Mouse (Mus musculus): ENCODE measurements at regions not wholly inside any gene's neighbourhood (a gene's known extent, or its start where the extent isn't known, plus 50 kb on each side); places are given as distances from the start of the nearest gene placed in this dataset.
"Not testable (repeated sequence)": the region's sequence is repeated elsewhere in the genome, so short reads cannot be mapped to it uniquely, and the experiment has no call there.

- DNase-seq (ENCODE audit: low spot score) (peak; percentile 84), ATAC-seq (ENCODE audit: low read depth) (peak; percentile 72; the same call in 1 of the 2 replicates)
- Histone ChIP-seq H3K27me3 (replicated peaks; ENCODE audit: control insufficient read depth, insufficient read depth, low read length) (no peaks in the 10 kb centered on the region), H3K9me3 (ENCODE audit: control insufficient read depth, low read length) (no peaks in the 10 kb centered on the region), H3K4me3 (ENCODE audit: low read depth, low read length) (no peak overlapping the region), H3K4me2 (ENCODE audit: low read depth, low read length) (no peak overlapping the region), H3K36me3 (ENCODE audit: control insufficient read depth, insufficient read depth, low read length) (no peaks in the 10 kb centered on the region), H3K4me1 (ENCODE audit: control insufficient read depth, insufficient read depth, low read length) (peaks cover 3% of the 10 kb centered on the region; the same call in 1 of the 2 replicates), H3K9ac (ENCODE audit: low read depth, low read length) (no peak overlapping the region), H3K27ac (replicated peaks; ENCODE audit: low read depth, low read length) (peak overlapping the region; percentile 50; the same call in 1 of the 2 replicates)
- 41% methylated on average over 7 of the region's 7 CpGs for WGBS
Observed at GRCm38 (mm10) chr3:7010294-7011087, 390.2 kb upstream of the 1700008P02Rik start.

GRCm38 (mm10) chr3:7008671-7009217 lies 388.5 kb upstream of the 1700008P02Rik start:
- Histone ChIP-seq H3K27ac (replicated peaks; ENCODE audit: low read depth, low read length) (peak overlapping the region; percentile 41; the same call in 1 of the 2 replicates), H3K27me3 (replicated peaks; ENCODE audit: control insufficient read depth, insufficient read depth, low read length) (no peaks in the 10 kb centered on the region), H3K9me3 (ENCODE audit: control insufficient read depth, low read length) (no peaks in the 10 kb centered on the region), H3K36me3 (ENCODE audit: control insufficient read depth, insufficient read depth, low read length) (no peaks in the 10 kb centered on the region), H3K9ac (ENCODE audit: low read depth, low read length) (no peak overlapping the region), H3K4me2 (ENCODE audit: low read depth, low read length) (no peak overlapping the region), H3K4me1 (ENCODE audit: control insufficient read depth, insufficient read depth, low read length) (peaks cover 3% of the 10 kb centered on the region; the same call in 1 of the 2 replicates), H3K4me3 (ENCODE audit: low read depth, low read length) (no peak overlapping the region)
- no peak for ATAC-seq (ENCODE audit: low read depth)
- peak; percentile 3 for DNase-seq (ENCODE audit: low spot score)
- 48% methylated on average over 7 of the region's 7 CpGs for WGBS

GRCm38 (mm10) chr3:7007811-7008359 lies 387.6 kb upstream of the 1700008P02Rik start:
- H3K4me2 ChIP-seq (ENCODE audit: low read depth, low read length): no peak overlapping the region; the same call in 1 of the 2 replicates
- no peak overlapping the region for H3K4me3 ChIP-seq (ENCODE audit: low read depth, low read length)
- no peak for ATAC-seq (ENCODE audit: low read depth)
- no peaks in the 10 kb centered on the region for H3K27me3 ChIP-seq (replicated peaks; ENCODE audit: control insufficient read depth, insufficient read depth, low read length)
- no peak overlapping the region for H3K9ac ChIP-seq (ENCODE audit: low read depth, low read length)
- H3K27ac ChIP-seq (replicated peaks; ENCODE audit: low read depth, low read length): peak overlapping the region; percentile 41
- WGBS: 20% methylated on average over 5 of the region's 5 CpGs
- DNase-seq (ENCODE audit: low spot score): peak; percentile 85
- H3K36me3 ChIP-seq (ENCODE audit: control insufficient read depth, insufficient read depth, low read length): no peaks in the 10 kb centered on the region
- peaks cover 3% of the 10 kb centered on the region; the same call in 1 of the 2 replicates for H3K4me1 ChIP-seq (ENCODE audit: control insufficient read depth, insufficient read depth, low read length)
- no peaks in the 10 kb centered on the region for H3K9me3 ChIP-seq (ENCODE audit: control insufficient read depth, low read length)

DNA sequence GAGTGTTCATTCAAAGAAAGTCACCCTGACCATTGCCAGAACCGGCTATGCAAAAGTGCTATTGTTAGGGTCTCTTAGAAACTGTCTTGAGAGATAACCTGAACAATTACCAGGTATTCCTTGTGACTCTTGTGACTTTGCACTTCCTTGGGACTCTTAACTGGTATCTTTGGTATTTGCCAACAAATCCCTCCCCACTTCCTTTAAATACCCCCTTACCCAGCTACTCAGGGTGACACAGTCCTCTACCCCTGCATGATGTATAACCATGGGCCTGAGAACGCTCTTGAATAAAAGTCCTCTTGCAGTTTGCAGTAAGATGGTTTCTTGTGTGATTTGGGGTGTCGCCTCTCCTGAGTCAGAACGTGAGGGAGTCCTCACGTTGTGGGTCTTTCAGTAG lies 371.5 kb upstream of the 1700008P02Rik start:
- H3K9ac ChIP-seq (ENCODE audit: low read depth, low read length); H3K4me3 ChIP-seq (ENCODE audit: low read depth, low read length); H3K27ac ChIP-seq (replicated peaks; ENCODE audit: low read depth, low read length); DNase-seq (ENCODE audit: low spot score); H3K9me3 ChIP-seq (ENCODE audit: control insufficient read depth, low read length); H3K36me3 ChIP-seq (ENCODE audit: control insufficient read depth, insufficient read depth, low read length); H3K27me3 ChIP-seq (replicated peaks; ENCODE audit: control insufficient read depth, insufficient read depth, low read length); H3K4me1 ChIP-seq (ENCODE audit: control insufficient read depth, insufficient read depth, low read length); H3K4me2 ChIP-seq (ENCODE audit: low read depth, low read length); ATAC-seq (ENCODE audit: low read depth): not testable (repeated sequence)
- WGBS: 82% methylated on average over 5 of the region's 5 CpGs

DNA sequence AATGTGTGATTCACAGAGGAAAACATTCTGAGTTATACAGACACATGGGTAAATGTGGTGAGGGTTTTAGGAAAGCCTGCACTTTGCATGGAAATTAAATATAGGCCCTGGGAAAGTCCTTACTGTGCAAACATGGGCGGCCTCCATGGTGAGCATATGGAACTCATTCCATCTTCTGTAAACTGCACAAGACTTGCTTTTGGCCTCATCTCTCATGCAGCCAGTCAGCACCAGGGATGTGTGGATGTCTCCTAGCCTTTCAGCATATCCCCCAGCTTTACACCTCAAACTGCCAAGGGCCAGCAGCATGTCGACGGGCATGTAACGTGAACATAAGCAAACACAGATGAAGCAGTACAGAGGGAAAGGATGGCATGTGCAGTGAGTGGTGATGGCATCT lies 364.7 kb upstream of the 1700008P02Rik start:
- no peaks in the 10 kb centered on the region for H3K36me3 ChIP-seq (ENCODE audit: control insufficient read depth, insufficient read depth, low read length)
- WGBS: 49% methylated on average over 4 of the region's 4 CpGs
- H3K9me3 ChIP-seq (ENCODE audit: control insufficient read depth, low read length): no peaks in the 10 kb centered on the region
- H3K9ac ChIP-seq (ENCODE audit: low read depth, low read length): no peak overlapping the region
- DNase-seq (ENCODE audit: low spot score) (peak; percentile 83), ATAC-seq (ENCODE audit: low read depth) (peak; percentile 55)
- H3K27ac ChIP-seq (replicated peaks; ENCODE audit: low read depth, low read length): peak overlapping the region; percentile 44; the same call in 1 of the 2 replicates
- H3K27me3 ChIP-seq (replicated peaks; ENCODE audit: control insufficient read depth, insufficient read depth, low read length): no peaks in the 10 kb centered on the region
- no peak overlapping the region for H3K4me3 ChIP-seq (ENCODE audit: low read depth, low read length)
- no peak overlapping the region for H3K4me2 ChIP-seq (ENCODE audit: low read depth, low read length)
- H3K4me1 ChIP-seq (ENCODE audit: control insufficient read depth, insufficient read depth, low read length): no peaks in the 10 kb centered on the region

DNA sequence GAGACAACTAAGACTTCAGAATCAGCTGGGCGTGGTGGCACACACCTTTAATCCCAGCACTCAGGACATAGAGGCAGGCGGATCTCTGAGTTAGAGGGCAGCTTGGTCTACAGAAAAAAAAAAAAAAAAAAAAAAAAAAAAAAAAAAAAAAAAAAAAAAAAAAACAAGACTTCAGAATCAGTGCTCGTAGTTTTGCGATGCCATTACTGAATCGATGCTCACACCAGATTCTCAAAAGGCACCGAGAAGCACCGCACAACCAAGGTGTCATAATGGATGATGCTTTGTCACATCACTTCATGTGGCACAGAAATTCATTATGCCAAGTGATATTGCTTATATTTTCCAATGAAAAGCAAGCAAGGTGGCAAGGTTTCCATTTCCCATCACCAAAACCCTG lies 337.4 kb upstream of the 1700008P02Rik start:
- H3K27ac ChIP-seq (replicated peaks; ENCODE audit: low read depth, low read length): no peak overlapping the region
- no peak overlapping the region for H3K9ac ChIP-seq (ENCODE audit: low read depth, low read length)
- no peaks in the 10 kb centered on the region for H3K36me3 ChIP-seq (ENCODE audit: control insufficient read depth, insufficient read depth, low read length)
- no peak for ATAC-seq (ENCODE audit: low read depth)
- WGBS: 88% methylated on average over 7 of the region's 7 CpGs
- DNase-seq (ENCODE audit: low spot score): no peak
- H3K4me2 ChIP-seq (ENCODE audit: low read depth, low read length): no peak overlapping the region
- H3K4me3 ChIP-seq (ENCODE audit: low read depth, low read length): no peak overlapping the region
- no peaks in the 10 kb centered on the region for H3K4me1 ChIP-seq (ENCODE audit: control insufficient read depth, insufficient read depth, low read length)
- H3K27me3 ChIP-seq (replicated peaks; ENCODE audit: control insufficient read depth, insufficient read depth, low read length): no peaks in the 10 kb centered on the region
- H3K9me3 ChIP-seq (ENCODE audit: control insufficient read depth, low read length): no peaks in the 10 kb centered on the region

DNA sequence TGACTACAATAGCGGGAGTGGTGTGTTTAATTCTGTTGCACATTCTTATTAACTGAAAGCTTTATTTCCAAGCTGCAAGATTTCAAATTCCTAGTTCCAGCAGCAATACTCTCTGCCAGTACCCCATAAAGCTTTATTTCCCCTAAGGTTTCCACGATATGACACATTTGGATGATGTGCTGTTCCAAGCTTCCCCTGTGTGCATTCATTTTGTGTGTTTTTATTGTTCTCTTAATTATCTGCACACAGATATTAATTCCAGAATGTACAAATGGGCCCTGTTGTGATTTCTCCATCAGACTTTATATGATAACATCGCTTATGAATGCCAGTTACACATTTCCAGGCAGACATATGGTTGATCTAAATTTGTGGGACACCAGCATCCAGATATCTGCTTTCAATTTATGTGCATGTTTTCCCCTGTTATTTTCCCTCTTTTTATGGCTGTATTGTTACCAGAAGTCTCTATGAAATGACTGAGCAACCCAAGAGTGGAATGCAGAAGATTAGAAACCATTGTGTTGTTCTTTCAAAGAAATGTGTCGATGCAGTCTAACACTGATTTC lies 312.4 kb upstream of the 1700008P02Rik start:
- Histone ChIP-seq H3K27me3 (replicated peaks; ENCODE audit: control insufficient read depth, insufficient read depth, low read length) (no peaks in the 10 kb centered on the region), H3K9ac (ENCODE audit: low read depth, low read length) (no peak overlapping the region), H3K9me3 (ENCODE audit: control insufficient read depth, low read length) (no peaks in the 10 kb centered on the region), H3K4me3 (ENCODE audit: low read depth, low read length) (no peak overlapping the region), H3K27ac (replicated peaks; ENCODE audit: low read depth, low read length) (no peak overlapping the region; the same call in 1 of the 2 replicates), H3K4me2 (ENCODE audit: low read depth, low read length) (no peak overlapping the region), H3K4me1 (ENCODE audit: control insufficient read depth, insufficient read depth, low read length) (no peaks in the 10 kb centered on the region), H3K36me3 (ENCODE audit: control insufficient read depth, insufficient read depth, low read length) (no peaks in the 10 kb centered on the region)
- ATAC-seq (ENCODE audit: low read depth): no peak
- peak; percentile 44 for DNase-seq (ENCODE audit: low spot score)
- 60% methylated on average over 4 of the region's 4 CpGs for WGBS

GRCm38 (mm10) chr3:6926737-6927136 lies 306.5 kb upstream of the 1700008P02Rik start:
- WGBS: 31% methylated on average over 1 of the region's 1 CpGs
- no peak for ATAC-seq (ENCODE audit: low read depth)
- Histone ChIP-seq H3K36me3 (ENCODE audit: control insufficient read depth, insufficient read depth, low read length) (no peaks in the 10 kb centered on the region), H3K27me3 (replicated peaks; ENCODE audit: control insufficient read depth, insufficient read depth, low read length) (no peaks in the 10 kb centered on the region), H3K4me1 (ENCODE audit: control insufficient read depth, insufficient read depth, low read length) (peaks cover 3% of the 10 kb centered on the region; the same call in 1 of the 2 replicates), H3K9me3 (ENCODE audit: control insufficient read depth, low read length) (no peaks in the 10 kb centered on the region), H3K27ac (replicated peaks; ENCODE audit: low read depth, low read length) (no peak overlapping the region), H3K9ac (ENCODE audit: low read depth, low read length) (no peak overlapping the region), H3K4me3 (ENCODE audit: low read depth, low read length) (no peak overlapping the region), H3K4me2 (ENCODE audit: low read depth, low read length) (no peak overlapping the region)
- DNase-seq (ENCODE audit: low spot score): peak; percentile 35

Measured in embryonic facial prominence, embryonic 14.5 days (tissue).